Mouse (Mus musculus) embryonic facial prominence, embryonic 10.5 days (tissue): Measurements from ENCODE around the gene Icam1. TPM values are rescaled to one million over a fixed set of nuclear protein-coding genes. Genes with fewer than 3 reads are reported as not detected.
"Not testable (repeated sequence)": the region's sequence is repeated elsewhere in the genome, so short reads cannot be mapped to it uniquely, and the experiment has no call there.

Experiments
- DNase-seq: peaks from one replicate; pipeline ENCODE4 v3.0.0-alpha.2; 2017; ENCODE audit warnings: low spot score
- H3K27ac ChIP-seq: fragments of 300-500 bp; sonication (generic); replicated peaks from 2 replicates; pipeline ENCODE4 v1.5.1; 2016; ENCODE audit warnings: mild to moderate bottlenecking
- H3K27me3 ChIP-seq: fragments of 300-500 bp; sonication (generic); replicated peaks from 2 replicates; pipeline ENCODE4 v1.6.1; 2016; ENCODE audit warnings: low read depth, mild to moderate bottlenecking; ENCODE audit not compliant: poor library complexity, severe bottlenecking
- H3K36me3 ChIP-seq: fragments of 300-500 bp; sonication (generic); replicated peaks from 2 replicates; pipeline ENCODE4 v1.6.1; 2016; ENCODE audit warnings: mild to moderate bottlenecking, moderate library complexity
- H3K4me1 ChIP-seq: fragments of 300-500 bp; sonication (generic); 2 replicates; pipeline ENCODE4 v1.6.1; 2016
- H3K4me3 ChIP-seq: fragments of 300-500 bp; sonication (generic); 2 replicates; pipeline ENCODE4 v1.5.1; 2016; ENCODE audit warnings: mild to moderate bottlenecking, moderate library complexity
- H3K9me3 ChIP-seq: fragments of 300-500 bp; sonication (generic); 2 replicates; pipeline ENCODE4 v1.6.1; 2016; ENCODE audit warnings: mild to moderate bottlenecking
- WGBS: fragments of 180-500 bp; shearing (Covaris S2); methylation state at CpG from one replicate; pipeline ENCODE4 v1.1.7; 2016; 5-methylcytosine and 5-hydroxymethylcytosine counted together
- polyA plus RNA-seq: library from polyadenylated mRNA; unstranded; fragments of >200 nt; fragmentation: Nextera tagmentation; extraction: Ambion mirVana; gene quantifications from 2 replicates; pipeline ENCODE4 v1.2.1, GENCODE M21; 2016

Gene Icam1
- polyA plus RNA-seq, 1 experiment from 2014 or later = 5.9 TPM

DNA sequence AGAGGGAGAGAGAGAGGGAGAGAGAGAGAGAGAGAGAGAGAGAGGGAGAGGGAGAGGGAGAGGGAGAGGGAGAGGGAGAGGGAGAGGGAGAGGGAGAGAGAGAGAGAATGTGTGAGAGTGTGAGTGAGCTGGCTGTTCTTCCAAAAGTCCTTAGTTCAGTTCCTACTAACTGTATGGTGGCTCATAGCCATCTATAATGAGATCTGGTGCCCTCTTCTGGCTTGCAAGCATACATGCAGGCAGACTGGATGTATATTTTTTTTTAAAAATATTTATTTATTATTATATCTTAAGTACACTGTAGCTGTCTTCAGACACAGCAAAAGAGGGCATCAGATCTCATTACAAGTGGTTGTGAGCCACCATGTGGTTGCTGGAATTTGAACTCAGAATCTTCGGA is 17.4 kb upstream of the Icam1 start:
- H3K27me3 ChIP-seq, H3K4me3 ChIP-seq, H3K4me1 ChIP-seq, H3K27ac ChIP-seq, H3K9me3 ChIP-seq, DNase-seq, H3K36me3 ChIP-seq: not testable (repeated sequence)
- WGBS = 69% methylated on average over 1 of the region's 1 CpGs

DNA sequence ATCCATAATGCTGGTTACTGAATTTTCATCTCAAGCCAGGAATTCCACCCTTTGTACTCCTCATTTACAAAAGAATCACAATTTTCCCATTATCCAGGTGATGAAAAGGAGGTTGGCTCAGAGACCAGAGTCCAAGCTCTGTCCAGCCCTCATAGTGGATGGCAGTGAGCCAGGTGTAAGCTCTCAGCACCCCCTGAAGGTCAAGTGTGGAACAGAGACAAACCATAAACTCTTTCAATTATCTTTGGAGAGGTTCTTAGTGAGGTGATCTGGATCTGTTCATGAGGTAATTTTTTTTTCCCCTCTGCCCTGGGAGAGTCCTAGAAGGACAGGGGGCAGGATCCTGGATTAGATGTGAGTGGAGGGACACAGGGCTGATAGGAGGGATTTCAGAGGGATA is 15.0 kb upstream of the Icam1 start:
- H3K4me1 ChIP-seq = peaks cover 11% of the 10 kb centered on the region
- H3K27ac ChIP-seq = no peak overlapping the region
- no peak overlapping the region for H3K4me3 ChIP-seq
- no peak for DNase-seq
- peaks cover 15% of the 10 kb centered on the region for H3K36me3 ChIP-seq
- H3K9me3 ChIP-seq = no peaks in the 10 kb centered on the region
- H3K27me3 ChIP-seq = no peaks in the 10 kb centered on the region

DNA sequence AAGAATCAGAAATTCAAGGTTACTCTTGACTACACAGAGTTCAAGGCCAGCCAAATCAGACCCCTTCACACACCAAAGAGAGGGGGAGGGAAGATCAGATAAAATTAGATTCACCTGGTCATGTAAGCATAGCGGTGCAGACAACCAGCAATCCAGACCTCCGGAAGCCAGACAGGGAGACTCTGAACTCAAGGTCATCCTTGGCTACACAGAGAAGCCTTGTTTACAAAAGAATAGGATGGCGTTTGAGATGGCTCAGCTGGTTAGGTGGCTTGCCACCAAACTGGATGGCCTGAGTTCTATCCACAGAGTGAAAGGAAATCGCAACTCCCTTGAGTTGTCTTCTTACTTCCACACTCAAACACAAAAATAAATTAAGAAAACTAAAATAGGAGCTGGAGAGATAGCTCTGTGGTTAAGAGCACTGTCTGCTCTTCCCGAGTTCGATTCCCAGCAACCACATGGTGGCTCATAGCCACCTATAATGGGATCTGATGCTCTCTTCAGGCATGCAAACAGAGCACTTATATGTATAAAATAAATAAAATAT is 14.1 kb upstream of the Icam1 start:
- Histone ChIP-seq H3K4me1 (peaks cover 11% of the 10 kb centered on the region), H3K4me3 (no peak overlapping the region), H3K9me3 (no peaks in the 10 kb centered on the region), H3K27me3 (no peaks in the 10 kb centered on the region), H3K27ac (no peak overlapping the region), H3K36me3 (peaks cover 24% of the 10 kb centered on the region)
- no peak for DNase-seq
- WGBS = 68% methylated on average over 6 of the region's 6 CpGs

DNA sequence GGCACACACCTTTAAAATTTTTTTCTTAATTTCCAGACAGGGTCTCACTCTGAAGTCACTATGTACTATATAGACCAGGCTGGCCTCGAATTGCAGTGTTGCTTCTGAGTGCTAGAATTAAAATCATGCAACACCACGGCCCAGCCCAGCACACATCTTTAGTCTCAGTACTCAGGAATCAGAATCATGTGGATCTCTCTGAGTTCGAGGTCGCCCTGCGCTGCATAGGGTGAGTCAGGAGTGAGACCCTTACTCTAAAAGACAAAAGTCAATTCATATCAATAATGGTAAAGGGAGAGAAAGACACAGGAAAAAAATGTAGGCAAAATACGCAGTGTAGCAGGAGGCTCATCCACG is 13.5 kb upstream of the Icam1 start:
- 15% methylated on average over 7 of the region's 7 CpGs for WGBS
- peaks cover 11% of the 10 kb centered on the region for H3K4me1 ChIP-seq
- H3K36me3 ChIP-seq = peaks cover 30% of the 10 kb centered on the region
- no peaks in the 10 kb centered on the region for H3K9me3 ChIP-seq
- H3K27ac ChIP-seq = peak overlapping the region; percentile 86
- no peaks in the 10 kb centered on the region for H3K27me3 ChIP-seq
- H3K4me3 ChIP-seq = peak overlapping the region; percentile 92
- no peak for DNase-seq

DNA sequence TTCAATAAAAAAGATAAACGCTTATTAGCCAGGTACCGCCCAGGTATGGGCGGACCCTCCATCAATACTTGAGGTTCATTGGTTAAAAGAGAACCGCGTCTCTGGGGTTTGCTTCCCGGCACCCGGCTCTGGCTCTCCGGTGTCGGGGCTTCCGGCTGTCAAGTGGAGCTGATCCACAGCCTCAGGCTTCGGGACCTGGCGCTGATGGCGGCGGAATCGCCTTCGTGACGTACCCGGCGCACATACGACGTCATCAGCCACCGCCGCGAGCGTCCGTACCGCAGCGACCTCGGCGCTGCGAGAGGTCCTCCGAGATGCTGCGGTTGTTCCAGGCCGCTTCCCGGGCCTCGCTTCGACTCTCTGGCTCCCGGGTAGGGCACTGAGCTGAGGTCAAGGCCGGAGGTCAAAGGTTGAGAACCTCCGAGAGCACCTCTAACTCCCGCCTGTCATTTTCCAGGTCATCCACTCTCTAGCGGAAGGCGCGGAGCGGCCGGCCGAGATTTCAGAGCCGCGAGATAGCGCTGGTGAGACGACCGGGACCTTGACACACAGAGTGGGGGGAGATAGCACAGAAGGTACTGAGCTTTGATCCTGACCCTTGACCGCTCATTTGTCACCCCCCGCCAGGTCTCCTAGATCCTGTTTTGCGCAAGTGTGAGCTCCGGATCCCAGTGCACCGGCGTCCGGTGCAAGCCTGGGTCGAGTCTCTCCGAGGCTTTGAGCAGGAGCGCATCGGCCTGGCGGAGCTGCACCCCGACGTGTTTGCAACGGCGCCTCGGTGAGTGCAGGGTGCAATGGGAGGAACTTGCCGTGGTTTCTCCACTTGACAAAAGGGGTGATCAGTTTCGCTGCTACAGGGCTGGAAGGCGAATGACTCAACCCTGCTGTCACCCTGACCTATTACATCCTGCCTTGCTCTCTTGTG is 12.9 kb upstream of the Icam1 start, which contains the start of gene Mrpl4:
Gene Mrpl4, plus strand, starts transcription at position 112 of the 925 bp plus-strand sequence.
- Histone ChIP-seq H3K36me3 (peaks cover 36% of the 10 kb centered on the region), H3K4me3 (peak within 1 kb of the TSS; percentile 92), H3K27ac (peak within 1 kb of the TSS; percentile 86), H3K27me3 (no peaks in the 10 kb centered on the region), H3K9me3 (no peaks in the 10 kb centered on the region), H3K4me1 (peaks cover 11% of the 10 kb centered on the region)
- WGBS = under 1% methylated on average over 72 of the region's 72 CpGs
- peak; percentile 93 for DNase-seq

DNA sequence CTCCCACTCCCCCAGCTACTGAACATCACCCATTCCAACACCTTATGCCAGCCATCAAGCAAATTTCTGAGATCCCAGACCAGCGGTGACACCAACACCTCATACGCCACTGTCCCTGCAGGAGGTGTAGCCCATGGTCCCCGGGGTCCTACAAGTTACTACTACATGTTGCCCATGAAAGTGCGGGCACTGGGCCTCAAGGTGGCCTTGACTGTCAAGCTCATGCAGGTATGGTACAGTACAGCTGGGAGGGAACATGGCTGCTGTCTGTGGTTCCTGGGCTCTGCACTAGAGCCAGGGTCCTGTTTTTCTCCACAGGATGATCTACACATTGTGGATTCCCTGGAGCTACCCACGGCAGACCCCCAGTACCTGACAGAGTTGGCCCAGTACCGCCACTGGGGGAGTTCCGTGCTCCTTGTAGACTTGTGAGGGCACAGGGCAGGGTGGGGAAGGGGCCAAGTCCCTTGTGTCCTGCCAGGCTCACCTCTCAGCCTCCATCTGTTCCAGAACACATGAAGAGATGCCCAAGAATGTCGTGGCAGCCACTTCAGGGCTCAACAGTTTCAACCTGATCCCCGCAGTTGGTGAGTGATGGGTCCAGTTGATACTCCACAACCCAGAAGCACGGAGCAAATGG is 8.4 kb upstream of the Icam1 start:
- no peaks in the 10 kb centered on the region for H3K9me3 ChIP-seq
- no peak overlapping the region for H3K4me3 ChIP-seq
- 93% methylated on average over 10 of the region's 10 CpGs for WGBS
- H3K27ac ChIP-seq = no peak overlapping the region
- DNase-seq = no peak
- H3K36me3 ChIP-seq = peaks cover 53% of the 10 kb centered on the region
- no peaks in the 10 kb centered on the region for H3K27me3 ChIP-seq
- peaks cover 13% of the 10 kb centered on the region for H3K4me1 ChIP-seq

DNA sequence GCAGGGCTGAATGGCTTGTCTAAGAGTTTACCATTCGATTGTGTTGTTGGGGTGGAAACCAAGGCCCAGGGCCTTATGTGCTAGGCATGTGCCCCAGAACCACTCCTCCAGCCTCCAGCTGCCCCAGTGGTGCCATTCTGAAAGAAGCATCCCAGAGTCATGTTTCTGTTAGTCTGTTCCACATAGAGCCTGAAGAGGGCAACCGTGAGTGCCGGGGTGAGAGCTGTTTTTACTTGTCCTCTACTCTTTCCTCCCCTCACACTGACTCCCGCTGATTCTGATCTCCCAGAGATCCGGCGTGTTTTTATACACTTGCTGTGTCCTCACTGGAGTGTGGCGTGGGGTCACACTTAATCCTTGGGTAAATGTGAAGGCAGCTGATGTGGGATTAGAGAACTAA is 7.8 kb upstream of the Icam1 start:
- H3K9me3 ChIP-seq = no peaks in the 10 kb centered on the region
- peaks cover 53% of the 10 kb centered on the region for H3K36me3 ChIP-seq
- H3K27ac ChIP-seq = no peak overlapping the region
- no peaks in the 10 kb centered on the region for H3K27me3 ChIP-seq
- 86% methylated on average over 7 of the region's 7 CpGs for WGBS
- no peak for DNase-seq
- H3K4me3 ChIP-seq = no peak overlapping the region
- H3K4me1 ChIP-seq = peaks cover 13% of the 10 kb centered on the region

DNA sequence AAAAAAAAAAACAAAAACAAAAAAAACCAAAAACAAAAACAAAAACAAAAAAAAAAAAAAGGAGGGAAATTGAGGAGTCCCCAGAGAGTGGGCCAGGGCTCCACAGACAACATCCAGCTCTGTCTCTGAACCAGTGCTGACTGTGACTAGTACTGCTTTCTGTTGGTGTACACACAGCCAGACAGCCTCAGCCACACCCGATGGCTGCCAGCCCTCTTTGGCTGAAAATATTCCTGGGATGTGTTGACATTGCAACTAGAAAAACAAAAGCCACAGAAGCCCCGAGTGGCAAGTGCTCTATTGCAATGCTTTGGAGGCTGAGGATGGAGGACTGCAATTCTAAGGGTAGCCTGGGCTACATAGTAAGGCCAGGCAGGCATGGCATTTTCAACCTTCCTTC is 5.4 kb upstream of the Icam1 start:
- Histone ChIP-seq H3K27ac (no peak overlapping the region), H3K9me3 (no peaks in the 10 kb centered on the region), H3K36me3 (peaks cover 43% of the 10 kb centered on the region), H3K27me3 (peaks cover 23% of the 10 kb centered on the region), H3K4me1 (peaks cover 13% of the 10 kb centered on the region), H3K4me3 (no peak overlapping the region)
- WGBS = 69% methylated on average over 2 of the region's 2 CpGs
- DNase-seq = no peak

DNA sequence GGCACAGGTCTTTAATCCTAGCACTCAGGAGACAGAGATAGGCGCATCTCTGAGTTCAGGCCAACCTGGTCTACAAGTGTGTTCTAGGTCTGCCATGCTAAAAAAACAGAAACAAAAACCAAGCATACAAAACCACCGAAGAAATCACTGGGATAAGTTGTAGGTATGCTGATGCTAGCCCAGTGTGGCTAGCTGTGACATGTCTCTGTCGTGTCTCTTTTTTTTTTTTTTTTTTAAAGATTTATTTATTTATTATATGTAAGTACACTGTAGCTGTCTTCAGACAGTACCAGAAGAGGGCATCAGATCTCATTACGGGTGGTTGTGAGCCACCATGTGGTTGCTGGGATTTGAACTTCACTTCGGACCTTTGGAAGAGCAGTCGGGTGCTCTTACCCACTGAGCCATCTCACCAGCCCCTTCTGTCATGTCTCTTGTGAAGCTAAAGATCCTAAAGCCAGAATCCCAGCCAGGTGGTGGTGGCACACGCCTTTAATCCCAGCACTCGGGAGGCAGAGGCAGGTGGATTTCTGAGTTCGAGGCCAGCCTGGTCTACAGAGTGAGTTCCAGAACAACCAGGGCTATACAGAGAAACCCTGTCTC is 4.7 kb upstream of the Icam1 start:
- peaks cover 30% of the 10 kb centered on the region for H3K27me3 ChIP-seq
- peaks cover 20% of the 10 kb centered on the region for H3K4me1 ChIP-seq
- H3K4me3 ChIP-seq, DNase-seq, H3K27ac ChIP-seq, H3K9me3 ChIP-seq: not testable (repeated sequence)
- WGBS = 73% methylated on average over 9 of the region's 9 CpGs
- H3K36me3 ChIP-seq = peaks cover 36% of the 10 kb centered on the region

DNA sequence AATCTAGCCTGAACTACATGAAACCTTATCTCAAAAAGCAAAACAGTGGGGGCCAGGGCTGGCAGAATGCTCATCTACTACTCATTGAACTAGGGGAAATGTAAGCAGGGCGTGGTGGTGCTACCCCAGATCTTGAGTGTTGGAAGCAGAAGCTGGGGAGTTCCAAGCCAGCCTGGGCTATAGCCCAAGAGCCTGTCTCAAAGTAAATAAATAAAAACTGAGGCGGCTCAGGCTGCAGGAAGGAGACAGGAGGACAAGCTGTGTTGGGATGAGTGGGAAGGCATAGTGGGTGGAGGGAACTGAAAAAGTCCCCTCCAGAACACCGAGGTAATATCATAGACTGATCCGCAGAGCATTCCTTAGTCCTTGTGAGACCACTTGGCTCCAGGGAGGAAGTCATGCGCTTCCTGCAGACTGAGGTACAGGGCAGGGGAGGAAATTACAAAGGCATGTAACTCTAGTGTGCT is 3.9 kb upstream of the Icam1 start:
- Histone ChIP-seq H3K4me1 (peaks cover 28% of the 10 kb centered on the region), H3K36me3 (peaks cover 27% of the 10 kb centered on the region), H3K9me3 (no peaks in the 10 kb centered on the region), H3K27ac (0 out of 2 replicates have a peak overlapping the region, but pooled peaks have one; percentile 6), H3K27me3 (peaks cover 38% of the 10 kb centered on the region), H3K4me3 (no peak overlapping the region)
- no peak for DNase-seq
- 63% methylated on average over 5 of the region's 5 CpGs for WGBS

DNA sequence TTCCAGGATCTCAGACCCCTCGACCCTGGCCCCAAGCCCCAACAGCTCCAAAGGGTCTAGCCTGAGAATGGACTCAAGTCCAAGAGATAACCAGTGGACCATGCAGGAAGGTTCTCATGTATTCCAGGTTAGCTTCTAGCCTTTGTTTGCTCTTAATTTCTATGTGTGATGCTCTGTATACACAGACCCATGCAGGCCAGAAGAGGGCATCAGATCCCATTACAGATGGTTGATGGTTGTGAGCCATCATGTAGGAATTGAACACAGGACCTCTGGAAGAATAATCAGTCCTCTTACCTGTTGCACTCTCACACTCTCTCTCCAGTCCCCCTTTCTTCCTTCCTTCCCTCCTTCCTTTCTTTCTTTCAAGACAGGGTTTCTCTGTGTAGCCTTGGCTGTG is 3.4 kb upstream of the Icam1 start:
- peaks cover 43% of the 10 kb centered on the region for H3K27me3 ChIP-seq
- WGBS = 53% methylated on average over 1 of the region's 1 CpGs

More for the DNA sequence above, 3.4 kb upstream of the Icam1 start:
- no peak for DNase-seq
- peaks cover 30% of the 10 kb centered on the region for H3K4me1 ChIP-seq
- H3K36me3 ChIP-seq = peaks cover 23% of the 10 kb centered on the region
- no peaks in the 10 kb centered on the region for H3K9me3 ChIP-seq
- H3K27ac ChIP-seq = 0 out of 2 replicates have a peak overlapping the region, but pooled peaks have one; percentile 6
- no peak overlapping the region for H3K4me3 ChIP-seq
